Mouse (Mus musculus) CH12.LX (cell line): ENCODE results near the gene Krt10.

ENCODE experiments used
- BHLHE40 ChIP-seq: IDR thresholded peaks from 2 replicates; pipeline ENCODE4 v1.6.1; 2011; ENCODE audit warnings: mild to moderate bottlenecking, low read depth, low read length, improper control_type of control experiment
- CTCF ChIP-seq, 2 experiments: IDR thresholded peaks in 1 of 2; conservative IDR thresholded peaks in 1 of 2; 2 replicates each; pipeline ENCODE4 v1.5.1; 2011 to 2012; ENCODE audit warnings: low read depth in 2 of 2, low read length in 2 of 2, improper control_type of control experiment in 1 of 2, inconsistent platforms in 1 of 2, mild to moderate bottlenecking in 1 of 2, moderate library complexity in 1 of 2
- EP300 ChIP-seq: IDR thresholded peaks from 2 replicates; pipeline ENCODE4 v1.6.1; 2011; ENCODE audit warnings: low read length, improper control_type of control experiment
- ETS1 ChIP-seq: conservative IDR thresholded peaks from 2 replicates; pipeline ENCODE4 v1.6.1; 2012; ENCODE audit warnings: low read depth, mild to moderate bottlenecking, inconsistent platforms, low read length, improper control_type of control experiment, moderate library complexity
- JUND ChIP-seq: conservative IDR thresholded peaks from 2 replicates; pipeline ENCODE4 v1.6.1; 2011; ENCODE audit warnings: low read depth, low read length, improper control_type of control experiment
- MAX ChIP-seq: IDR thresholded peaks from 2 replicates; pipeline ENCODE4 v1.6.1; 2011; ENCODE audit warnings: low read length, improper control_type of control experiment
- MEF2A ChIP-seq: IDR thresholded peaks from 2 replicates; pipeline ENCODE4 v1.6.1; 2014; ENCODE audit warnings: low read depth, mild to moderate bottlenecking, inconsistent platforms, low read length, improper control_type of control experiment, borderline replicate concordance
- POLR2A ChIP-seq: IDR thresholded peaks from 2 replicates; pipeline ENCODE4 v1.6.1; 2011; ENCODE audit warnings: low read depth, mild to moderate bottlenecking, improper control_type of control experiment, low read length
- TBP ChIP-seq: conservative IDR thresholded peaks from 2 replicates; pipeline ENCODE4 v1.6.1; 2011; ENCODE audit warnings: low read depth, low read length, improper control_type of control experiment
- USF2 ChIP-seq: conservative IDR thresholded peaks from 2 replicates; pipeline ENCODE4 v1.6.1; 2011; ENCODE audit warnings: low read depth, low read length, improper control_type of control experiment
- ZKSCAN1 ChIP-seq: IDR thresholded peaks from 2 replicates; pipeline ENCODE4 v1.6.1; 2012; ENCODE audit warnings: low read depth, inconsistent platforms, low read length, improper control_type of control experiment, borderline replicate concordance
- ZMIZ1 ChIP-seq: IDR thresholded peaks from 2 replicates; pipeline ENCODE4 v1.6.1; 2012; ENCODE audit warnings: low read depth, mild to moderate bottlenecking, inconsistent platforms, low read length, improper control_type of control experiment
- ZNF384 ChIP-seq: IDR thresholded peaks from 2 replicates; pipeline ENCODE4 v1.6.1; 2012; ENCODE audit warnings: low read depth, low read length, improper control_type of control experiment, inconsistent platforms

DNA sequence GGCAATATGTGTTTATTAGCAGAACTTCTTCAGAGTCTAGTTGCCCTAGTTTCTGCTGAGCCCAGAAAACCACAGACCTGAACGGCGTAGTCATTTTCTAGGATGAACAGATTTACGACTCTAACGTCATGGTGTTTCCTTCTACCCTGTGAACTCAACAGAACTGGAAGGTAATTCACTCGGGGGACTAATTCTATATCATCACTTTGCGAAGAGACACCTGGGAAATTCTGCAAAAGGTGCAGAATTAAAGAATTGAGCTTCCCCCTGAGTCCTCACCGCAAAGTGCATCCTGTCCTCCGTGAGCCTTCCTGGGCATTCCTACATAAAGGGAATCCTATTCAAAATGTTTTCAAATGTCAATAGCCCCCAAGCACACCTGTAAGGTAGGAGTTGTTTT is 27.7 kb downstream of the Krt10 start:
- TF ChIP-seq MEF2A (no peak), CTCF (conservative IDR thresholded peaks at IDR 0.05 in 1 of 2, IDR thresholded peaks at IDR 0.05 in 1 of 2; ENCODE audit: low read depth in 2 of 2, low read length in 2 of 2) (no peak), MAX (no peak), ZNF384 (no peak), ZMIZ1 (no peak), JUND (no peak), BHLHE40 (no peak), ETS1 (no peak), POLR2A (no peak), USF2 (no peak), EP300 (no peak), ZKSCAN1 (no peak), TBP (no peak)
